Mouse (Mus musculus) forebrain, postnatal 0 days (tissue): ENCODE measurements around the gene Kirrel3. TPM values are rescaled to one million over a fixed set of nuclear protein-coding genes. Genes with fewer than 3 reads are reported as not detected.
A peak's percentile ranks its signal among the peaks of the same experiment; 100 is the strongest.

Experiments used
- ATAC-seq: fragments of 200-750 bp; cut with Nextera tagmentation; 2 replicates; pipeline ENCODE4 v1.8.0; 2017; ENCODE audit warnings: mild to moderate bottlenecking, moderate library complexity
- DNase-seq: peaks from one replicate; pipeline ENCODE4 v3.0.0-alpha.2; 2015
- H3K27ac ChIP-seq: fragments of 300-500 bp; sonication (generic); 2 replicates; pipeline ENCODE4 v1.5.1; 2014; ENCODE audit warnings: low read depth, mild to moderate bottlenecking, antibody characterized with exemption, low read length, moderate library complexity, mixed read lengths
- H3K27me3 ChIP-seq: fragments of 300-500 bp; sonication (generic); 2 replicates; pipeline ENCODE4 v1.6.1; 2014; ENCODE audit warnings: mild to moderate bottlenecking, low read length, mixed read lengths; ENCODE audit not compliant: insufficient read depth
- H3K36me3 ChIP-seq: fragments of 300-500 bp; sonication (generic); 2 replicates; pipeline ENCODE4 v1.6.1; 2014; ENCODE audit warnings: mild to moderate bottlenecking, moderate library complexity; ENCODE audit not compliant: insufficient read depth
- H3K4me1 ChIP-seq: fragments of 300-500 bp; sonication (generic); 2 replicates; pipeline ENCODE4 v1.6.1; 2014; ENCODE audit warnings: antibody characterized with exemption; ENCODE audit not compliant: insufficient read depth
- H3K4me2 ChIP-seq: fragments of 300-500 bp; sonication (generic); 2 replicates; pipeline ENCODE4 v1.6.1; 2014; ENCODE audit warnings: low read depth, mild to moderate bottlenecking, moderate library complexity
- H3K4me3 ChIP-seq: fragments of 300-500 bp; sonication (generic); 2 replicates; pipeline ENCODE4 v1.5.1; 2014; ENCODE audit warnings: low read depth, low read length, mixed read lengths
- H3K9ac ChIP-seq: fragments of 300-500 bp; sonication (generic); 2 replicates; pipeline ENCODE4 v1.6.1; 2014; ENCODE audit warnings: mild to moderate bottlenecking
- H3K9me3 ChIP-seq: fragments of 300-500 bp; sonication (generic); 2 replicates; pipeline ENCODE4 v1.6.1; 2016; ENCODE audit warnings: low read length
- CTCF ChIP-seq: sonication (generic); IDR thresholded peaks from 2 replicates; pipeline ENCODE4 v1.5.1; 2016; ENCODE audit warnings: antibody characterized with exemption, control low read depth, low read depth
- WGBS: fragments of 180-500 bp; shearing (Covaris S2); extraction: QIAGEN DNeasy Blood & Tissue Kit; methylation state at CpG from one replicate; pipeline ENCODE4 v1.1.7; 2014; 5-methylcytosine and 5-hydroxymethylcytosine counted together
- polyA plus RNA-seq: library from polyadenylated mRNA; unstranded; fragments of >200 nt; fragmentation: Nextera tagmentation; extraction: Ambion mirVana; gene quantifications from 2 replicates; pipeline ENCODE4 v1.2.1, GENCODE M21; 2015
- total RNA-seq: library from RNA; depleted of rRNA; stranded (reverse); fragments of >200 nt; gene quantifications from 2 replicates; pipeline ENCODE4 v1.2.3, GENCODE M21; 2014

The Kirrel3 gene
- total and polyA plus RNA-seq, 2 experiments from 2014 or later = 35.3 to 57.6 TPM

- Histone ChIP-seq H3K27ac (no peak overlapping the region), H3K9me3 (no peaks in the 10 kb centered on the region), H3K27me3 (no peaks in the 10 kb centered on the region), H3K36me3 (no peaks in the 10 kb centered on the region), H3K4me2 (no peak overlapping the region), H3K9ac (no peak overlapping the region), H3K4me1 (0 out of 2 replicates have a peak, but pooled peaks cover 2% of the 10 kb centered on the region), H3K4me3 (no peak overlapping the region)
- ATAC-seq (no peak), DNase-seq (no peak)
- no peak for TF ChIP-seq CTCF
- WGBS = 56% methylated on average over 1 of the region's 1 CpGs
Observed at GRCm38 (mm10) chr9:34589799-34590198, 104.1 kb downstream of the Kirrel3 start.

- Histone ChIP-seq H3K9ac (no peak overlapping the region), H3K27me3 (no peaks in the 10 kb centered on the region), H3K27ac (peak overlapping the region; percentile 48; the same call in 1 of the 2 replicates), H3K4me2 (no peak overlapping the region), H3K4me3 (no peak overlapping the region), H3K36me3 (no peaks in the 10 kb centered on the region), H3K9me3 (no peaks in the 10 kb centered on the region), H3K4me1 (no peaks in the 10 kb centered on the region)
- WGBS = 46% methylated on average over 3 of the region's 3 CpGs
- ATAC-seq (peak; percentile 63; the same call in 1 of the 2 replicates), DNase-seq (no peak)
- TF ChIP-seq CTCF = no peak
Observed at GRCm38 (mm10) chr9:34592073-34592610, 106.4 kb downstream of the Kirrel3 start.

GRCm38 (mm10) chr9:34593889-34594288 lies 108.2 kb downstream of the Kirrel3 start:
- no peaks in the 10 kb centered on the region for H3K9me3 ChIP-seq
- no peak for TF ChIP-seq CTCF
- no peak for ATAC-seq
- H3K4me1 ChIP-seq = no peaks in the 10 kb centered on the region
- DNase-seq = no peak
- H3K9ac ChIP-seq = no peak overlapping the region
- no peak overlapping the region for H3K4me3 ChIP-seq
- H3K27me3 ChIP-seq = no peaks in the 10 kb centered on the region
- H3K36me3 ChIP-seq = no peaks in the 10 kb centered on the region
- H3K4me2 ChIP-seq = no peak overlapping the region
- no peak overlapping the region for H3K27ac ChIP-seq
- WGBS = 79% methylated on average over 4 of the region's 4 CpGs

- H3K27me3 ChIP-seq = no peaks in the 10 kb centered on the region
- no peak overlapping the region for H3K4me3 ChIP-seq
- DNase-seq (no peak), ATAC-seq (no peak)
- no peak for TF ChIP-seq CTCF
- H3K9me3 ChIP-seq = no peaks in the 10 kb centered on the region
- 76% methylated on average over 4 of the region's 4 CpGs for WGBS
- no peak overlapping the region for H3K27ac ChIP-seq
- H3K4me1 ChIP-seq = peaks cover 5% of the 10 kb centered on the region; the same call in 1 of the 2 replicates
- H3K9ac ChIP-seq = no peak overlapping the region
- no peaks in the 10 kb centered on the region for H3K36me3 ChIP-seq
- H3K4me2 ChIP-seq = no peak overlapping the region
Observed at GRCm38 (mm10) chr9:34600326-34600725, 114.6 kb downstream of the Kirrel3 start.

- Histone ChIP-seq H3K27me3 (no peaks in the 10 kb centered on the region), H3K9ac (no peak overlapping the region), H3K4me2 (no peak overlapping the region), H3K27ac (no peak overlapping the region), H3K4me3 (no peak overlapping the region), H3K9me3 (no peaks in the 10 kb centered on the region), H3K4me1 (peaks cover 5% of the 10 kb centered on the region; the same call in 1 of the 2 replicates), H3K36me3 (no peaks in the 10 kb centered on the region)
- DNase-seq = no peak
- 42% methylated on average over 7 of the region's 7 CpGs for WGBS
- TF ChIP-seq CTCF = no peak
- ATAC-seq = peak; percentile 60
Observed at GRCm38 (mm10) chr9:34603750-34604149, 118.1 kb downstream of the Kirrel3 start.

GRCm38 (mm10) chr9:34604931-34605330 lies 119.2 kb downstream of the Kirrel3 start:
- 73% methylated on average over 4 of the region's 4 CpGs for WGBS

GRCm38 (mm10) chr9:34605486-34605885 lies 119.8 kb downstream of the Kirrel3 start:
- DNase-seq (no peak), ATAC-seq (no peak)
- Histone ChIP-seq H3K9ac (no peak overlapping the region), H3K9me3 (no peaks in the 10 kb centered on the region), H3K27ac (no peak overlapping the region), H3K4me1 (peaks cover 9% of the 10 kb centered on the region), H3K27me3 (no peaks in the 10 kb centered on the region), H3K4me3 (no peak overlapping the region), H3K36me3 (no peaks in the 10 kb centered on the region), H3K4me2 (no peak overlapping the region)
- TF ChIP-seq CTCF = no peak
- WGBS = 83% methylated on average over 8 of the region's 8 CpGs

More at GRCm38 (mm10) chr9:34604931-34605330, 119.2 kb downstream of the Kirrel3 start:
- no peaks in the 10 kb centered on the region for H3K27me3 ChIP-seq
- DNase-seq (no peak), ATAC-seq (no peak)
- no peak overlapping the region for H3K9ac ChIP-seq
- H3K9me3 ChIP-seq = no peaks in the 10 kb centered on the region
- TF ChIP-seq CTCF = no peak
- no peak overlapping the region for H3K4me3 ChIP-seq
- no peaks in the 10 kb centered on the region for H3K36me3 ChIP-seq
- H3K4me1 ChIP-seq = peaks cover 8% of the 10 kb centered on the region
- no peak overlapping the region for H3K4me2 ChIP-seq
- no peak overlapping the region for H3K27ac ChIP-seq

GRCm38 (mm10) chr9:34607976-34608375 lies 122.3 kb downstream of the Kirrel3 start:
- WGBS = 78% methylated on average over 2 of the region's 2 CpGs

More at GRCm38 (mm10) chr9:34607976-34608375, 122.3 kb downstream of the Kirrel3 start:
- H3K36me3 ChIP-seq = no peaks in the 10 kb centered on the region
- peaks cover 13% of the 10 kb centered on the region for H3K4me1 ChIP-seq
- no peak overlapping the region for H3K9ac ChIP-seq
- no peak overlapping the region for H3K4me3 ChIP-seq
- TF ChIP-seq CTCF = no peak
- H3K27ac ChIP-seq = no peak overlapping the region
- ATAC-seq = no peak
- no peak for DNase-seq
- H3K27me3 ChIP-seq = no peaks in the 10 kb centered on the region
- no peaks in the 10 kb centered on the region for H3K9me3 ChIP-seq
- no peak overlapping the region for H3K4me2 ChIP-seq
